Mouse (Mus musculus): ENCODE measurements at regions not wholly inside any gene's neighbourhood (a gene's known extent, or its start where the extent isn't known, plus 50 kb on each side); places are given as distances from the start of the nearest gene placed in this dataset.

GRCm38 (mm10) chr4:55243091-55244058 lies 106.5 kb upstream of the Rad23b start:
- Histone ChIP-seq H3K4me2 (ENCODE audit: insufficient read depth, low read depth, poor library complexity, severe bottlenecking) (no peak overlapping the region), H3K27me3 (replicated peaks) (no peaks in the 10 kb centered on the region), H3K9me3 (replicated peaks; ENCODE audit: low read length) (no peaks in the 10 kb centered on the region), H3K9ac (ENCODE audit: insufficient read depth, low read depth) (no peak overlapping the region), H3K27ac (ENCODE audit: insufficient read depth, low read depth) (no peak overlapping the region), H3K36me3 (replicated peaks in 1 of 2; ENCODE audit: control insufficient read depth in 1 of 2, insufficient read depth in 1 of 2, low read length in 1 of 2) (no peaks in the 10 kb centered on the region), H3K4me3 (replicated peaks in 1 of 3; ENCODE audit: low read depth in 2 of 3, low read length in 2 of 3, poor library complexity in 1 of 3) (no peak overlapping the region), H3K79me2 (replicated peaks; ENCODE audit: control insufficient read depth, extremely low read depth, insufficient read depth, poor library complexity, severe bottlenecking) (no peaks in the 10 kb centered on the region), H3K4me1 (ENCODE audit: control insufficient read depth in 1 of 2, insufficient read depth in 2 of 2) (peaks cover 0 to 5% of the 10 kb centered on the region in 2 experiments; a peak in 2 of 4 replicates)
- no peak for DNase-seq (ENCODE audit: extremely low read depth)
- in situ Hi-C loops (cut with MboI; ENCODE audit: low pct_ligation_motif_present, low pct_unique_long_range_greater_than_20kb, low sequenced_read_pairs): no loop called here
- dilution Hi-C loops (cut with MboI; ENCODE audit: extremely low pct_ligation_motif_present, extremely low pct_unique_long_range_greater_than_20kb, low sequenced_read_pairs): no loop called here
- TF ChIP-seq TCF12 (IDR thresholded peaks at IDR 0.05; ENCODE audit: low read depth, low read length) (no peak), HCFC1 (IDR thresholded peaks at IDR 0.05; ENCODE audit: low read depth, low read length) (no peak), ZNF384 (IDR thresholded peaks at IDR 0.05; ENCODE audit: low read depth, low read length) (no peak), USF1 (IDR thresholded peaks at IDR 0.05; ENCODE audit: low read depth, low read length) (no peak), EP300 (IDR thresholded peaks at IDR 0.05; ENCODE audit: low read length) (no peak), POLR2A (IDR thresholded peaks at IDR 0.05; ENCODE audit: low read depth, low read length) (no peak), E2F4 (IDR thresholded peaks at IDR 0.05; ENCODE audit: insufficient replicate concordance, low read depth, low read length) (no peak), CHD1 (IDR thresholded peaks at IDR 0.05; ENCODE audit: low read depth, low read length) (no peak), MEF2A (IDR thresholded peaks at IDR 0.05; ENCODE audit: borderline replicate concordance, low read depth, low read length) (no peak), CTCF (conservative IDR thresholded peaks at IDR 0.05 in 1 of 2, IDR thresholded peaks at IDR 0.05 in 1 of 2; ENCODE audit: low read depth in 2 of 2, low read length in 2 of 2) (no peak), JUND (conservative IDR thresholded peaks at IDR 0.05; ENCODE audit: low read depth, low read length) (no peak), SMC3 (IDR thresholded peaks at IDR 0.05; ENCODE audit: low read depth, low read length) (no peak), TBP (conservative IDR thresholded peaks at IDR 0.05; ENCODE audit: low read depth, low read length) (no peak), MAX (IDR thresholded peaks at IDR 0.05; ENCODE audit: low read length) (no peak)

- Histone ChIP-seq H3K9me3 (replicated peaks; ENCODE audit: low read length) (no peaks in the 10 kb centered on the region), H3K27ac (ENCODE audit: insufficient read depth, low read depth) (no peak overlapping the region), H3K27me3 (replicated peaks) (no peaks in the 10 kb centered on the region), H3K9ac (ENCODE audit: insufficient read depth, low read depth) (no peak overlapping the region), H3K4me1 (ENCODE audit: control insufficient read depth in 1 of 2, insufficient read depth in 2 of 2) (no peaks in the 10 kb centered on the region), H3K36me3 (replicated peaks in 1 of 2; ENCODE audit: control insufficient read depth in 1 of 2, insufficient read depth in 1 of 2, low read length in 1 of 2) (no peaks in the 10 kb centered on the region), H3K4me2 (ENCODE audit: insufficient read depth, low read depth, poor library complexity, severe bottlenecking) (no peak overlapping the region), H3K4me3 (replicated peaks in 1 of 3; ENCODE audit: low read depth in 2 of 3, low read length in 2 of 3, poor library complexity in 1 of 3) (no peak overlapping the region), H3K79me2 (replicated peaks; ENCODE audit: control insufficient read depth, extremely low read depth, insufficient read depth, poor library complexity, severe bottlenecking) (no peaks in the 10 kb centered on the region)
- dilution Hi-C loops (cut with MboI; ENCODE audit: extremely low pct_ligation_motif_present, extremely low pct_unique_long_range_greater_than_20kb, low sequenced_read_pairs) (no loop called here), in situ Hi-C loops (cut with MboI; ENCODE audit: low pct_ligation_motif_present, low pct_unique_long_range_greater_than_20kb, low sequenced_read_pairs) (no loop called here)
- no peak for TF ChIP-seq MYC (IDR thresholded peaks at IDR 0.05; ENCODE audit: low read depth, low read length)
- TF ChIP-seq PAX5 (IDR thresholded peaks at IDR 0.05; ENCODE audit: low read length): no peak
- no peak for TF ChIP-seq UBTF (IDR thresholded peaks at IDR 0.05; ENCODE audit: low read depth, low read length)
- TF ChIP-seq IRF4 (IDR thresholded peaks at IDR 0.05; ENCODE audit: low read depth, low read length): no peak
- no peak for DNase-seq (ENCODE audit: extremely low read depth)
Observed at GRCm38 (mm10) chr4:55245789-55246188, 104.1 kb upstream of the Rad23b start.

All from CH12.LX (cell line).